Mouse (Mus musculus) testis, adult 2 months (tissue): Measurements from ENCODE around the gene Sae1.
A peak's percentile ranks its signal among the peaks of the same experiment; 100 is the strongest.

Experiments
- CTCF ChIP-seq: fragments of 200-500 bp; IDR thresholded peaks from 2 replicates; pipeline ENCODE4 v1.5.1; 2012; ENCODE audit warnings: low read depth, mild to moderate bottlenecking, inconsistent platforms, low read length, moderate library complexity; ENCODE audit not compliant: control insufficient read depth, insufficient read depth, insufficient replicate concordance
- POLR2A ChIP-seq: fragments of 200-500 bp; IDR thresholded peaks from 2 replicates; pipeline ENCODE4 v1.6.1; 2012; ENCODE audit warnings: low read depth, mild to moderate bottlenecking, inconsistent platforms, low read length, moderate library complexity; ENCODE audit not compliant: control insufficient read depth

DNA sequence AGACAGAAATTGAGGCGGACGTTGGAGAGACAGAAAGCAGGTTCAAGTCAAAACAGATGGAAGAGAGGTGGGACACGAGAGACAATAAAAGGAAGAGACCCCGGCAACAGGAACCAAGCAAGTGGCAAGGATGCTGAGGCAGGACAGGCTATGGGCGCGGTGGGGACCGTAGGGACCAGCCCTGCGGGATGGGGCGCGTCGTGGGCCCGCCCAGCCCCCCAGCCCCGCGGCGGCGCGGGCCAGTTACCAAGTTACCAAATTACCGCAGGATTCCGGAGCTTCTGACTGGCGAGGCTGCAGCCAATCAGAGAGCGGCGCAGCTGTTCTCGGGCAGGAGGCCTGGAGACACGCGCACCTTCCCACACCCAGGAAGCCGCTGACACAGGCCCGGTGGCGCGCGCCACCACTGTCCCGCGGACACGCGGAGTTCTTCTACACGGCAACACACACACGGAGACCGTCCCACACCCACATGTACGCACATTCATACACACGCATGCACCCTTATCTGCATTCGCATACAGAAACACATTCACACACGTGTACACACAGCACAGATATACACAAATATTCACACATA is 92.2 kb downstream of the Sae1 start:
- no peak for TF ChIP-seq CTCF
- peak; percentile 36; the same call in 1 of the 2 replicates for TF ChIP-seq POLR2A
